ENCODE assay signal across 25 mouse cellular contexts in genomic region chr4:118693812-118694211, GRCm38 (mm10). TPM values are rescaled to one million over a fixed set of nuclear protein-coding genes. Genes with fewer than 3 reads are reported as not detected.
A peak's percentile ranks its signal among the peaks of the same experiment; 100 is the strongest.
DNase-seq lines count a peak whose midpoint lies in the region; ATAC-seq and TF ChIP-seq lines count a peak whose summit lies in the region.
"Had no signal": no experiment of that assay in that cellular context is flagged by ENCODE, and none has a peak within 500 bp of the region (broad histone marks: within the 10 kb centered on the region; RNA-seq: fewer than 3 reads in every experiment).

No protein-coding gene starts in this region.

- 40% methylated on average over 2 of the region's 2 CpGs for WGBS in hindbrain, embryonic 13.5 days
- 49% methylated on average over 2 of the region's 2 CpGs for WGBS in hindbrain, embryonic 10.5 days
- WGBS in hindbrain, postnatal 0 days = 20% methylated on average over 2 of the region's 2 CpGs

- H3K4me3 ChIP-seq in hindbrain, embryonic 13.5 days = no peak overlapping the region
- no peak overlapping the region for H3K4me3 ChIP-seq in hindbrain, embryonic 10.5 days
- no peak overlapping the region for H3K4me3 ChIP-seq in hindbrain, postnatal 0 days (ENCODE audit: low read length)
- H3K4me3 ChIP-seq: embryonic facial prominence, embryonic 10.5 days; heart, embryonic 13.5 days; intestine, embryonic 15.5 days had no signal

- DNase-seq in frontal cortex, postnatal 25 days (ENCODE audit: low spot score in 2 of 2) = no peak
- no peak for DNase-seq in hindbrain, embryonic 10.5 days (ENCODE audit: low spot score)
- peak; percentile 2 for DNase-seq in retina, embryonic 14.5 days (ENCODE audit: low spot score)
- DNase-seq in retina, postnatal 1 day = no peak
- no peak for DNase-seq in hindbrain, postnatal 0 days (ENCODE audit: low spot score)
- DNase-seq in thymus, adult 18-20 months = no peak
- DNase-seq: adrenal gland, postnatal 14 days; cerebellum, adult 2 months; forebrain, postnatal 0 days; gastrocnemius, postnatal 36 days; heart, adult 18-20 months; heart, postnatal 36 days; kidney, adult 18-20 months had no signal

- no peak overlapping the region for H3K4me2 ChIP-seq in hindbrain, embryonic 13.5 days
- H3K4me2 ChIP-seq in hindbrain, postnatal 0 days (ENCODE audit: low read depth, low read length) = no peak overlapping the region
- H3K4me2 ChIP-seq: heart, embryonic 13.5 days; intestine, embryonic 15.5 days had no signal

- H3K4me1 ChIP-seq in hindbrain, embryonic 13.5 days (replicated peaks) = peaks cover 7% of the 10 kb centered on the region
- H3K4me1 ChIP-seq in hindbrain, embryonic 10.5 days (replicated peaks) = peaks cover 19% of the 10 kb centered on the region
- H3K4me1 ChIP-seq in hindbrain, postnatal 0 days (ENCODE audit: insufficient read depth, low read length) = no peaks in the 10 kb centered on the region
- H3K4me1 ChIP-seq: heart, embryonic 13.5 days; intestine, embryonic 15.5 days had no signal

- no peak overlapping the region for H3K9ac ChIP-seq in hindbrain, embryonic 13.5 days
- no peak overlapping the region for H3K9ac ChIP-seq in hindbrain, postnatal 0 days (replicated peaks; ENCODE audit: low read length)
- H3K9ac ChIP-seq: forebrain, postnatal 0 days; heart, embryonic 13.5 days; intestine, embryonic 15.5 days had no signal

- H3K27ac ChIP-seq in hindbrain, embryonic 13.5 days = no peak overlapping the region
- no peak overlapping the region for H3K27ac ChIP-seq in hindbrain, embryonic 10.5 days
- H3K27ac ChIP-seq in hindbrain, postnatal 0 days = no peak overlapping the region
- H3K27ac ChIP-seq: embryonic facial prominence, embryonic 10.5 days; heart, embryonic 13.5 days; intestine, embryonic 15.5 days had no signal

- H3K9me3 ChIP-seq in hindbrain, embryonic 13.5 days = no peaks in the 10 kb centered on the region
- H3K9me3 ChIP-seq in hindbrain, embryonic 10.5 days = no peaks in the 10 kb centered on the region
- H3K9me3 ChIP-seq in hindbrain, postnatal 0 days (ENCODE audit: low read length) = no peaks in the 10 kb centered on the region
- H3K9me3 ChIP-seq: embryonic facial prominence, embryonic 10.5 days; heart, embryonic 13.5 days; intestine, embryonic 15.5 days had no signal

- no peaks in the 10 kb centered on the region for H3K36me3 ChIP-seq in hindbrain, embryonic 13.5 days
- no peaks in the 10 kb centered on the region for H3K36me3 ChIP-seq in hindbrain, embryonic 10.5 days
- no peaks in the 10 kb centered on the region for H3K36me3 ChIP-seq in hindbrain, postnatal 0 days (ENCODE audit: insufficient read depth, low read length)
- H3K36me3 ChIP-seq: embryonic facial prominence, embryonic 10.5 days; heart, embryonic 13.5 days; intestine, embryonic 15.5 days had no signal

- TF ChIP-seq CTCF in hindbrain, postnatal 0 days (IDR thresholded peaks at IDR 0.05; ENCODE audit: low read depth) = no peak

- H3K27me3 ChIP-seq in hindbrain, embryonic 13.5 days = no peaks in the 10 kb centered on the region
- no peaks in the 10 kb centered on the region for H3K27me3 ChIP-seq in hindbrain, embryonic 10.5 days (ENCODE audit: insufficient read depth, poor library complexity, severe bottlenecking)
- H3K27me3 ChIP-seq in hindbrain, postnatal 0 days (ENCODE audit: insufficient read depth, low read length) = no peaks in the 10 kb centered on the region
- H3K27me3 ChIP-seq: intestine, embryonic 15.5 days; Patski had no signal

- ATAC-seq in frontal cortex, adult (ENCODE audit: low TSS enrichment) = 0 out of 2 replicates have a peak, but pooled peaks have one; percentile 64
- 0 out of 2 replicates have a peak, but pooled peaks have one; percentile 28 for ATAC-seq in hindbrain, embryonic 13.5 days (ENCODE audit: low FRiP score)
- peak; percentile 70 for ATAC-seq in hindbrain, postnatal 0 days
- ATAC-seq: activated CD4-positive, CD25-positive, alpha-beta regulatory T cell, adult 4 months; forebrain, postnatal 0 days; intestine, embryonic 15.5 days; Patski had no signal

RNA-seq across cellular contexts. Expression of gene Olfr1342, which starts 1.3 kb away (rescaled TPM):
- polyA plus RNA-seq in hindbrain, embryonic 13.5 days (2015; fragmentation: Nextera tagmentation; extraction: Ambion mirVana) = not detected in 2 replicates
- not detected in 2 replicates for polyA plus RNA-seq in hindbrain, embryonic 10.5 days (2016; fragmentation: Nextera tagmentation; extraction: Ambion mirVana)
- not detected in 2 replicates for total RNA-seq in hindbrain, postnatal 0 days (2014; rRNA removed)
- 0.04 TPM in 1 of 2 replicates, not detected in the other for polyA plus RNA-seq in hindbrain, postnatal 0 days (2015; fragmentation: Nextera tagmentation; extraction: Ambion mirVana)
- total RNA-seq: adrenal gland, adult 18-20 months; adrenal gland, postnatal 14 days; CH12.LX; forebrain, postnatal 0 days; gastrocnemius, adult 8-10 months; gastrocnemius, postnatal 36 days; heart, adult 18-20 months; heart, postnatal 36 days had no signal
- polyA plus RNA-seq: activated CD4-positive, CD25-positive, alpha-beta regulatory T cell, adult 4 months; cerebellum, adult 2 months; forebrain, postnatal 0 days; heart, postnatal 0 days; intestine, embryonic 15.5 days; Patski had no signal

RNA-seq across cellular contexts. Expression of gene Olfr1341, which starts 9.5 kb away (rescaled TPM):
- not detected in 2 replicates for polyA plus RNA-seq in hindbrain, embryonic 13.5 days (2015; fragmentation: Nextera tagmentation; extraction: Ambion mirVana)
- polyA plus RNA-seq in hindbrain, embryonic 10.5 days (2016; fragmentation: Nextera tagmentation; extraction: Ambion mirVana) = not detected in 2 replicates
- not detected in 2 replicates for total RNA-seq in hindbrain, postnatal 0 days (2014; rRNA removed)
- not detected in 2 replicates for polyA plus RNA-seq in hindbrain, postnatal 0 days (2015; fragmentation: Nextera tagmentation; extraction: Ambion mirVana)
- total RNA-seq: adrenal gland, adult 18-20 months; adrenal gland, postnatal 14 days; CH12.LX; forebrain, postnatal 0 days; gastrocnemius, adult 8-10 months; gastrocnemius, postnatal 36 days; heart, adult 18-20 months; heart, postnatal 36 days had no signal
- polyA plus RNA-seq: activated CD4-positive, CD25-positive, alpha-beta regulatory T cell, adult 4 months; cerebellum, adult 2 months; embryonic facial prominence, embryonic 10.5 days; forebrain, postnatal 0 days; heart, embryonic 13.5 days; heart, postnatal 0 days; intestine, embryonic 15.5 days; Patski had no signal

RNA-seq across cellular contexts. Expression of gene Olfr1340, which starts 26.1 kb away (rescaled TPM):
- not detected in 2 replicates for polyA plus RNA-seq in hindbrain, embryonic 13.5 days (2015; fragmentation: Nextera tagmentation; extraction: Ambion mirVana)
- not detected in 2 replicates for polyA plus RNA-seq in hindbrain, embryonic 10.5 days (2016; fragmentation: Nextera tagmentation; extraction: Ambion mirVana)
- total RNA-seq in hindbrain, postnatal 0 days (2014; rRNA removed) = not detected in 2 replicates
- not detected in 2 replicates for polyA plus RNA-seq in hindbrain, postnatal 0 days (2015; fragmentation: Nextera tagmentation; extraction: Ambion mirVana)
- total RNA-seq: adrenal gland, adult 18-20 months; adrenal gland, postnatal 14 days; CH12.LX; forebrain, postnatal 0 days; gastrocnemius, adult 8-10 months; gastrocnemius, postnatal 36 days; heart, adult 18-20 months; heart, postnatal 36 days had no signal
- polyA plus RNA-seq: activated CD4-positive, CD25-positive, alpha-beta regulatory T cell, adult 4 months; cerebellum, adult 2 months; embryonic facial prominence, embryonic 10.5 days; forebrain, postnatal 0 days; heart, embryonic 13.5 days; heart, postnatal 0 days; intestine, embryonic 15.5 days; Patski had no signal

RNA-seq across cellular contexts. Expression of gene Olfr62, which starts 35.1 kb away (rescaled TPM):
- not detected in 2 replicates for polyA plus RNA-seq in hindbrain, embryonic 13.5 days (2015; fragmentation: Nextera tagmentation; extraction: Ambion mirVana)
- polyA plus RNA-seq in hindbrain, embryonic 10.5 days (2016; fragmentation: Nextera tagmentation; extraction: Ambion mirVana) = not detected in 2 replicates
- total RNA-seq in hindbrain, postnatal 0 days (2014; rRNA removed) = not detected in 2 replicates
- polyA plus RNA-seq in hindbrain, postnatal 0 days (2015; fragmentation: Nextera tagmentation; extraction: Ambion mirVana) = not detected in 2 replicates
- total RNA-seq: adrenal gland, adult 18-20 months; adrenal gland, postnatal 14 days; CH12.LX; forebrain, postnatal 0 days; gastrocnemius, adult 8-10 months; gastrocnemius, postnatal 36 days; heart, adult 18-20 months; heart, postnatal 36 days had no signal
- polyA plus RNA-seq: activated CD4-positive, CD25-positive, alpha-beta regulatory T cell, adult 4 months; cerebellum, adult 2 months; embryonic facial prominence, embryonic 10.5 days; forebrain, postnatal 0 days; heart, embryonic 13.5 days; heart, postnatal 0 days; intestine, embryonic 15.5 days; Patski had no signal

RNA-seq across cellular contexts. Expression of gene Olfr1339, which starts 38.2 kb away (rescaled TPM):
- polyA plus RNA-seq in hindbrain, embryonic 13.5 days (2015; fragmentation: Nextera tagmentation; extraction: Ambion mirVana) = not detected in 2 replicates
- polyA plus RNA-seq in hindbrain, embryonic 10.5 days (2016; fragmentation: Nextera tagmentation; extraction: Ambion mirVana) = not detected in 2 replicates
- not detected in 2 replicates for total RNA-seq in hindbrain, postnatal 0 days (2014; rRNA removed)
- not detected in 2 replicates for polyA plus RNA-seq in hindbrain, postnatal 0 days (2015; fragmentation: Nextera tagmentation; extraction: Ambion mirVana)
- total RNA-seq: adrenal gland, adult 18-20 months; adrenal gland, postnatal 14 days; CH12.LX; forebrain, postnatal 0 days; gastrocnemius, adult 8-10 months; gastrocnemius, postnatal 36 days; heart, adult 18-20 months; heart, postnatal 36 days had no signal
- polyA plus RNA-seq: activated CD4-positive, CD25-positive, alpha-beta regulatory T cell, adult 4 months; cerebellum, adult 2 months; embryonic facial prominence, embryonic 10.5 days; embryonic facial prominence, embryonic 14.5 days; forebrain, postnatal 0 days; heart, embryonic 13.5 days; heart, postnatal 0 days; intestine, embryonic 15.5 days; Patski had no signal
